Mouse (Mus musculus) cerebellum, adult 2 months (tissue): ENCODE measurements around the gene Agbl1. TPM values are rescaled to one million over a fixed set of nuclear protein-coding genes. Genes with fewer than 3 reads are reported as not detected.

ENCODE experiments used
- DNase-seq, 2 experiments: peaks; one replicate each; pipeline ENCODE4 v3.0.0; 2021
- H3K27ac ChIP-seq: fragments of 200-500 bp; 2 replicates; pipeline ENCODE4 v1.5.1; 2012; ENCODE audit warnings: low read length, control low read depth, inconsistent platforms; ENCODE audit not compliant: insufficient read depth
- H3K27me3 ChIP-seq: fragments of 200-500 bp; 2 replicates; pipeline ENCODE4 v1.6.1; 2012; ENCODE audit warnings: inconsistent platforms, mild to moderate bottlenecking, low read length, moderate library complexity; ENCODE audit not compliant: control insufficient read depth, insufficient read depth
- H3K4me1 ChIP-seq: fragments of 200-500 bp; 2 replicates; pipeline ENCODE4 v1.6.1; 2011; ENCODE audit warnings: low read length; ENCODE audit not compliant: control insufficient read depth, insufficient read depth
- H3K4me3 ChIP-seq: fragments of 200-500 bp; replicated peaks from 2 replicates; pipeline ENCODE3; 2011; ENCODE audit warnings: mild to moderate bottlenecking, low read depth, low read length, control low read depth; ENCODE audit not compliant: insufficient read depth
- CTCF ChIP-seq: fragments of 200-500 bp; IDR thresholded peaks from 2 replicates; pipeline ENCODE4 v1.5.1; 2011; ENCODE audit warnings: low read depth, mild to moderate bottlenecking, control low read depth, low read length, moderate library complexity, borderline replicate concordance; ENCODE audit not compliant: insufficient read depth
- POLR2A ChIP-seq: fragments of 200-500 bp; IDR thresholded peaks from 2 replicates; pipeline ENCODE4 v1.6.1; 2011; ENCODE audit warnings: low read length, control low read depth, borderline replicate concordance; ENCODE audit not compliant: insufficient read depth
- WGBS: fragments of 180-500 bp; shearing (Covaris S2); methylation state at CpG from one replicate; pipeline ENCODE4 v1.1.7; 2018; 5-methylcytosine and 5-hydroxymethylcytosine counted together
- polyA plus RNA-seq: library from polyadenylated mRNA; depleted of rRNA; stranded (reverse); fragments of >200 nt; gene quantifications from 2 replicates; pipeline ENCODE4 v1.2.3, GENCODE M21; 2012

The Agbl1 gene
- polyA plus RNA-seq, 1 experiment, result 0.05 TPM

DNA sequence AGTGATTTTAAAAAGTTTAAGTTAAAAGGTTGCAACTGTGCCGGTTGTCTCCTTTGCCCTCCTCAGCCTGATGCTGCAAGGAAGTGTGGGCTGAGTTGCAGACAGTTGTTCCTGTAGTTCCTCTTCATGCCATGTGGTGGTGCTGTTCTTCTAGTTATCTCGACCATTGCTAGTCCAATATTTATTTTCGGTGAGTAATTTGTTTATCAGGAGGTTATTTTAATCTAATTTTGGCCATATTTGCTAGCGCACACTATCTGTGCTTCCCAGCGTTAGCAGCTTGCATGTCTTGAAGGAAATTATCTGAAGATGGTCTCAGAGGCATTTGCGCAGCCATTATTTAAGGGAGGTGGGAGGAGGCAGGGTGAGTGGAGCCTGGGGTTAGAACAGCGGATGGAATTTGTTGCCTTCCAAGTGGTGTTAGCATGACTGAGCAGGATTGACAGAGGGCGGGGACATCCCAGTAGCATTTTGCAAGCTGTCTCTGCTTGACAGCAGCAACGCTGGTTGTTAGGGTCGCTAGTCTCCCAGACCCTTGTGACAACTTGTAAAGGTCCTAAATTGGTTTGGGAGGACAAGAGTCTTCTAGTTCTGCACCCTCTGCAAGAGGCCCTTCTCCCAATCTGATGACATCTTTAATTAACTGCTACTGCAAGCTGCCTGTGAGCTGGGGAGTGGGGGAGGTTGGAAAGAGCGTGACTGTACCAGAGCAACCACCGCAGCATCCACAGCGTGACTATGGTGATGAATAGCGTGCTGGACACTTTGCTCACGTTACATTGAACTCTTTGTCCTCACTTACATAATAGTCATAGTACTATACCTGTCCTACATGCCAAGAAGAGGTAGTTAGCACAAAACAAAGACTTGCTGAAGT is 163.5 kb downstream of the Agbl1 start:
- H3K4me3 ChIP-seq, result peak overlapping the region; percentile 51
- H3K27ac ChIP-seq, result no peak overlapping the region
- H3K27me3 ChIP-seq, result no peaks in the 10 kb centered on the region
- WGBS, result 9% methylated on average over 15 of the region's 15 CpGs
- DNase-seq, result peak; percentile 60 to 61
- TF ChIP-seq CTCF (peak; percentile 65), POLR2A (no peak)
- H3K4me1 ChIP-seq, result no peaks in the 10 kb centered on the region

DNA sequence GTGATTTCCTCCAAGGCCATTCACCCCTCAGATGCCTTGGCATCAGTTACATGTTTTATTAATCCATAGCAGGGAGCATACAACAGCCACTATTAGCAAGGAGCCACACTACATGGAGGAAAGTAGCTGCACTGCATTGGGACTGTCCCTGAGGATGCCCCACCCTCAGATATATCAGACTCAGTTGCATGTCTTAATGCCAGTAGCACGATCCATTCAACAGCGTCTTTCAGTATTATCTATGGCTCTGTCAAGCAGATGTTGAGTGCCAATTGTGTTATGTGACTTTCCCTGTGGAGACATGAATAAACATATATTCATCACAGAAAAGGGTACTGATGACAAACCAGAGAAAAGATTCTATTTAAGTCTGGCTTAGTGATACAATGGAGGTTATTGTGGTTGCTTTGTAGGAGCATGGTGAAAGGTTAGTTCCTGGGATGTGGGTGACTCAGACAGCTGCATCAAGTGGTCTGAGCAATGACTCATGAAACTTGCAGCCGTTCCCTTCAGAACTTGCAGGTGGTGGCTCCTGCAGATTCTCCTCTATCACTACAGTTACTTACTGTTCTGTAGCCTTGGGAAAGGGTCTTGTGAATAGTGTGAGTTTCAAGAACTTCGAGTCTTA is 178.4 kb downstream of the Agbl1 start:
- H3K27me3 ChIP-seq, result peaks cover 1% of the 10 kb centered on the region; the same call in 1 of the 2 replicates
- H3K4me3 ChIP-seq, result no peak overlapping the region
- WGBS, result 30% methylated on average over 4 of the region's 4 CpGs
- no peak for DNase-seq
- TF ChIP-seq POLR2A (no peak), CTCF (no peak)
- H3K4me1 ChIP-seq, result no peaks in the 10 kb centered on the region
- no peak overlapping the region for H3K27ac ChIP-seq

DNA sequence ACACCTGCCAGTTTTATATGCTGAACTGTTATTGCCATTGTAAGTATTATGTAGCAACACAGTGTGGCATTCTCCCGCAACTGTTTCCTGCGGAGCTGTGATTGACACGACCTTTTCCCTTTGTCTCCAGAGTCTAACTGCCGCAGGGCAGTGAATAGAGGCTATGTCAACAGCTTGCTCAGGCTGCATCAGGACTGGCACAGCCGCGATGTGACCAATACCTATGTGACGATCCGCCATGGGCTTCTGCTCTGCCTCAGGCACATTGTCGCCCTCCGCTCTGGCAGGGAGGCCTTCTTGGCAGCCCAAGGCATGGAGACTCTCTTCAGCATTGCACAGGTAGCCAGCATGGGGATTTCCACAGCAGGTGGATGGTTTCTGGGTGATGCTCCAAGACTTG is 179.3 kb downstream of the Agbl1 start:
- H3K27me3 ChIP-seq, result peaks cover 1% of the 10 kb centered on the region; the same call in 1 of the 2 replicates
- H3K4me1 ChIP-seq, result no peaks in the 10 kb centered on the region
- H3K27ac ChIP-seq, result no peak overlapping the region
- 33% methylated on average over 10 of the region's 10 CpGs for WGBS
- TF ChIP-seq CTCF (no peak), POLR2A (no peak)
- no peak for DNase-seq
- H3K4me3 ChIP-seq, result no peak overlapping the region

DNA sequence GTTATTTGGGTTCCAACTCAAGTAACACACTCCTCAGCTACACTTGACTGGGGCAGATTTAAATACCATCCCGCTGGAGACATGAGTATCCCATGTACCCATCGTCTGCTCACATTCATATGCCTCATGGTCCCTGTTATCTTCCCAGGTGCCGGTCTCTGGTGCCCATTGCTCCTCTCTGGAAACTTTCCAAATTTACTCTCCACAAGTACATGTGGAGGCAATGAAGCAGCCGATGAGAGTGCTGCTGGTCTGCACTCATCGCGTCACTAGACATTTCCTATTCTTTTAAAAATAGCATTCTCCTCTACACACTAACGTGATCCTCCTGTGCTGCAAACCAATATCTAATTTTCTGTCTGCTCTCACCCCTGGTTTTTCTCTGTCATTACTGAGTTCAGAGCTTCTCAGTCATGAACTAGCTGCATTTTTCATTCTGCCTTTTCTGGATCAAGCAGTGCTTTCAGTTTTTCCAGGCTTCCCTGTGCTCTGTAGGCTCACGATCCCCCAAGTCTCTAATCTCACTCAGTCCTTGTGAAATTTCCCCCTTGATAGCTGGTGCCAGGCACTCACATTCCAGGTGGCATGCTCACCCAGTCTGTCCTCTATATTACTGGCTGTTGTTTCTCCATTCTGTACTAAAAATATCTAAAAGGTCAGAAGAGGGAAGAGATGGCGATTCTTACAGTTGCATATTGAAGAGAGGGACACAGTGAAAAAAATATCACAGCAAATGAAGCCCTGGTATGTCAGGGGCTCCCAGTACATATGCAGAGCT is 180.9 kb downstream of the Agbl1 start:
- 56% methylated on average over 9 of the region's 9 CpGs for WGBS

DNA sequence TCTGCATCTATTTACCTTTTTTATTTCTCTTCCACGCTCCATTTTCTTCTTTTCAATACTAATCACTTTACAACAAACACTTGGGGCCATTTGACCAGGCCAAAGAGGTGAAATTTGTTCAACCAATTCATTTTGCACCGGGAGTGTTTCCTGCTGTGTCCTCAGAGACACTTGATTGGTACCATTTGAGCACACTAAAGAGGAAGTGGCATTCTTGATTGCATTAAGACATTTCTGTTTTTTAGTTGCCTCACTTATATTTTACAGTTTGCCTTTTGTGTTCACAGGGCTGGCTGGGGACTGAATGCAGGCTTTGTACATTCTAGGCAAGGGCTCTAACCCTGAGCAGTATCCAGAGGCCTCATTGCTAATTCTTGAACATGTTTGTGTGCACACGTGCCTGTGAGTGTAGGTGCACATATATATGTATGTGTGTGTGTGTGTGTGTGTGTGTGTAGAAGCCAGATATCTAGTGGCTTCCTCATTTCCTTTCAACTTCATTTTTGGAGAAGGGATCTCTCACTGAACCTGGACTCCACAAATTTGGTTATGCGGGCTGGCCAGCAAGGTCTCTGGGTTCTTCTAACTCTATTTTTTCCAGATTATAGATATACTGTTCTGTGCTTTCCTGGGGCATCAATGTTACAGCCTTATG is 182.4 kb downstream of the Agbl1 start:
- no peak for TF ChIP-seq POLR2A
- no peak for TF ChIP-seq CTCF
- peaks cover 1% of the 10 kb centered on the region; the same call in 1 of the 2 replicates for H3K27me3 ChIP-seq
- H3K4me1 ChIP-seq, result no peaks in the 10 kb centered on the region
- no peak overlapping the region for H3K4me3 ChIP-seq
- no peak overlapping the region for H3K27ac ChIP-seq
- 82% methylated on average over 4 of the region's 4 CpGs for WGBS
- no peak for DNase-seq

More for the DNA sequence above, 180.9 kb downstream of the Agbl1 start:
- H3K27ac ChIP-seq, result no peak overlapping the region
- no peak for DNase-seq
- no peak overlapping the region for H3K4me3 ChIP-seq
- H3K27me3 ChIP-seq, result peaks cover 1% of the 10 kb centered on the region; the same call in 1 of the 2 replicates
- no peak for TF ChIP-seq CTCF
- no peak for TF ChIP-seq POLR2A
- H3K4me1 ChIP-seq, result no peaks in the 10 kb centered on the region

DNA sequence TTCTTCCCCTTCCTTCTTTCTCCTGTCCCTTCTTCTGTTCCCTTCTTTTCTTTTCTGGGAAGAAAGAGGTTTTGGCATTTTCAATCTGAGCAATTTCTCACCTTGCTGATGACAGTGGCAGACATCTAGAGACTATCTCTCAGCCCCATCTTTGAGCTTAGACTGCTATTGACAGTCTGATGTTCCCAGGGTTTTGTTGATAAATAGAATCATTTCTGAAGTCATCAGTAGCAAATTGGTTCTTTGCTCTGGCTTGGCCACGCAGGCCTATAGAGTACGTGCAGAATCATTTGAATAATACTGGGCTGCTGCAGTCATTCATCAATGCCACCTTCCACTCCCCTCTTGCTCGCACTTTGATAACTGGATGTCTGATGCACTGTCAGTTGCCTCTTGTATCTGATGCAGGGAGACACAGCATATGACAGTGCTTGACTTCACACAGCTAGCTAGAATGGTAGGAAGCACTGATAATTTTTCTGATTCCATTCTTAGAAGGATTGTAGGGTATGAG is 186.5 kb downstream of the Agbl1 start:
- Histone ChIP-seq H3K4me3 (no peak overlapping the region), H3K4me1 (no peaks in the 10 kb centered on the region), H3K27ac (no peak overlapping the region), H3K27me3 (no peaks in the 10 kb centered on the region)
- no peak for TF ChIP-seq CTCF
- no peak for TF ChIP-seq POLR2A
- no peak for DNase-seq
- 52% methylated on average over 3 of the region's 3 CpGs for WGBS

DNA sequence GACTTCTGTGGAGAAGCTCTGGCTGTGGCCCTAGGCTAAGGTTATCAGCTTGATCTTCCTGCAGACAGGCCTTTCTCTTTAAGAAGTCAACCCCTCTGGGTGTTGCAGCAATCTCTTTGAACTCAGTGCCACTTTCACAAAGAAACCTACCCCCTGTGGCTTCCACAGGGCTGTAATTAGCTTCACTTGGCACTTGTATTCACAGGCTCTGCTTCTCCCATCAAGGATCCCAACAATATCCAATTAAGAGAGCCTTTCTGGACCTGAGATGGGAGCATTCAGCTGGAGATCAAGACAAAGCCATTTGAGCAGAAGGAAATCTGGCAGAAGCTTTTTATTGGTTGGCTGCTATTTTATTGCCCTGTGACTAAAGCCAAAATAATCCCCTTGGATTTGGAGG is 208.9 kb downstream of the Agbl1 start:
- H3K27me3 ChIP-seq, result no peaks in the 10 kb centered on the region
- no peak overlapping the region for H3K4me3 ChIP-seq
- DNase-seq, result no peak
- no peak overlapping the region for H3K27ac ChIP-seq
- TF ChIP-seq CTCF (no peak), POLR2A (no peak)
- no peaks in the 10 kb centered on the region for H3K4me1 ChIP-seq
